In genomic region chr12:84053679-84054391, GRCm38 (mm10) we compare ENCODE assay signal across 8 mouse cellular contexts. TPM values are rescaled to one million over a fixed set of nuclear protein-coding genes. Genes with fewer than 3 reads are reported as not detected.
DNase-seq lines count a peak whose midpoint lies in the region; ATAC-seq and TF ChIP-seq lines count a peak whose summit lies in the region.

No protein-coding gene starts in this region.

- intact Hi-C loops in heart, adult 2 months (cut with DNase I) = no loop called here
- intact Hi-C loops in heart, postnatal 25 days (cut with DNase I) = no loop called here

- no peaks in the 10 kb centered on the region for H3K36me3 ChIP-seq in heart, adult 2 months (ENCODE audit: control insufficient read depth, insufficient read depth, low read length)
- H3K36me3 ChIP-seq in limb, embryonic 12.5 days = no peaks in the 10 kb centered on the region
- H3K36me3 ChIP-seq in neural tube, embryonic 11.5 days (ENCODE audit: control insufficient read depth, insufficient read depth, low read length) = no peaks in the 10 kb centered on the region

- H3K9me3 ChIP-seq in limb, embryonic 12.5 days = no peaks in the 10 kb centered on the region
- no peaks in the 10 kb centered on the region for H3K9me3 ChIP-seq in neural tube, embryonic 11.5 days (ENCODE audit: control insufficient read depth, low read length)

- no peaks in the 10 kb centered on the region for H3K27me3 ChIP-seq in heart, adult 2 months (ENCODE audit: control insufficient read depth, insufficient read depth, low read length)
- H3K27me3 ChIP-seq in limb, embryonic 12.5 days = peaks cover 28% of the 10 kb centered on the region
- H3K27me3 ChIP-seq in neural tube, embryonic 11.5 days (ENCODE audit: control insufficient read depth, insufficient read depth, low read length) = peaks cover 13% of the 10 kb centered on the region

- no peaks in the 10 kb centered on the region for H3K4me1 ChIP-seq in heart, adult 2 months (ENCODE audit: control insufficient read depth, insufficient read depth, low read length)
- H3K4me1 ChIP-seq in limb, embryonic 12.5 days (replicated peaks) = 0 out of 2 replicates have a peak, but pooled peaks cover 4% of the 10 kb centered on the region
- H3K4me1 ChIP-seq in neural tube, embryonic 11.5 days (ENCODE audit: control insufficient read depth, insufficient read depth, low read length) = no peaks in the 10 kb centered on the region; the same call in 1 of the 2 replicates

- no peak for ATAC-seq in limb, embryonic 12.5 days (ENCODE audit: insufficient number of reproducible peaks, insufficient read depth, low FRiP score, low TSS enrichment, low read depth)
- ATAC-seq in neural tube, embryonic 11.5 days (ENCODE audit: insufficient read depth, low FRiP score, low TSS enrichment) = no peak

- DNase-seq in heart, adult 2 months = peak in 1 of 2 experiments; percentile 15
- no peak for DNase-seq in heart, postnatal 25 days (ENCODE audit: low spot score)
- DNase-seq in embryo, embryonic 10 days (ENCODE audit: low spot score) = peak; percentile 53
- peak; percentile 40 for DNase-seq in heart, postnatal 4 days
- peak; percentile 33 for DNase-seq in neural tube, embryonic 11.5 days (ENCODE audit: low spot score)
- no peak for DNase-seq in gastrocnemius, postnatal 4 days (ENCODE audit: low spot score in 2 of 2)
- DNase-seq in layer of hippocampus, postnatal 14 days (ENCODE audit: low spot score in 2 of 2) = no peak

- 3% methylated on average over 41 of the region's 46 CpGs for WGBS in heart, adult 2 months
- 2% methylated on average over 38 of the region's 46 CpGs for WGBS in limb, embryonic 12.5 days
- 3% methylated on average over 36 of the region's 46 CpGs for WGBS in neural tube, embryonic 11.5 days

- H3K4me3 ChIP-seq in heart, adult 2 months = peak overlapping the region; percentile 40; the same call in 1 of the 2 replicates
- peak overlapping the region; percentile 51 for H3K4me3 ChIP-seq in limb, embryonic 12.5 days (replicated peaks)
- H3K4me3 ChIP-seq in neural tube, embryonic 11.5 days (ENCODE audit: low read depth, low read length) = peak overlapping the region; percentile 34

- peak overlapping the region; percentile 88 for H3K4me2 ChIP-seq in limb, embryonic 12.5 days
- H3K4me2 ChIP-seq in neural tube, embryonic 11.5 days (ENCODE audit: low read depth) = peak overlapping the region; percentile 65

- peak; percentile 22; the same call in 1 of the 2 replicates for TF ChIP-seq CTCF in heart, adult 2 months (IDR thresholded peaks at IDR 0.05)

- H3K27ac ChIP-seq in heart, adult 2 months = no peak overlapping the region
- no peak overlapping the region for H3K27ac ChIP-seq in limb, embryonic 12.5 days
- H3K27ac ChIP-seq in neural tube, embryonic 11.5 days (ENCODE audit: low read depth, low read length) = no peak overlapping the region

- TF ChIP-seq POLR2A in heart, adult 2 months (IDR thresholded peaks at IDR 0.05; ENCODE audit: insufficient read depth, low read depth, low read length) = no peak

- H3K79me2 ChIP-seq in heart, adult 2 months (replicated peaks; ENCODE audit: control insufficient read depth, insufficient read depth, low read length) = no peaks in the 10 kb centered on the region

- TF ChIP-seq EP300 in heart, adult 2 months (IDR thresholded peaks at IDR 0.05; ENCODE audit: insufficient read depth, low read depth, low read length) = no peak

- no peak overlapping the region for H3K9ac ChIP-seq in heart, adult 2 months (ENCODE audit: low read depth, low read length)
- peak overlapping the region; percentile 53 for H3K9ac ChIP-seq in limb, embryonic 12.5 days (replicated peaks)
- H3K9ac ChIP-seq in neural tube, embryonic 11.5 days (ENCODE audit: low read length) = peak overlapping the region; percentile 43

RNA-seq across cellular contexts. Expression of gene Acot3, which starts 1.9 kb away (rescaled TPM):
- under 1 TPM; 0.84 TPM for total RNA-seq in heart, adult 2 months (2021)
- 0.32 and 0.57 TPM in 2 replicates for polyA plus RNA-seq in heart, adult 2 months (2012; rRNA removed)
- total RNA-seq in heart, postnatal 25 days (2021) = 1 to 10 TPM; 1.7 TPM
- 1 to 10 TPM; 2.2 to 2.5 TPM for total RNA-seq in heart, postnatal 4 days (2021)
- polyA plus RNA-seq in limb, embryonic 12.5 days (2016; fragmentation: Nextera tagmentation; extraction: Ambion mirVana) = 0.59 and 0.66 TPM in 2 replicates
- polyA plus RNA-seq in neural tube, embryonic 11.5 days (2014; fragmentation: Nextera tagmentation; extraction: Ambion mirVana) = 0.12 and 0.20 TPM in 2 replicates
- not detected for total RNA-seq in gastrocnemius, postnatal 4 days (2021)
- 1 to 10 TPM; 1.2 to 1.8 TPM for total RNA-seq in layer of hippocampus, postnatal 14 days (2021)

RNA-seq across cellular contexts. Expression of gene Gm49366, which starts 15.1 kb away (rescaled TPM):
- not detected for total RNA-seq in heart, adult 2 months (2021)
- polyA plus RNA-seq in heart, adult 2 months (2012; rRNA removed) = 2.0 TPM in 1 of 2 replicates, not detected in the other
- total RNA-seq in heart, postnatal 25 days (2021) = not detected
- not detected for total RNA-seq in heart, postnatal 4 days (2021)
- polyA plus RNA-seq in limb, embryonic 12.5 days (2016; fragmentation: Nextera tagmentation; extraction: Ambion mirVana) = not detected in 2 replicates
- polyA plus RNA-seq in neural tube, embryonic 11.5 days (2014; fragmentation: Nextera tagmentation; extraction: Ambion mirVana) = not detected in 2 replicates
- total RNA-seq in gastrocnemius, postnatal 4 days (2021) = not detected
- not detected for total RNA-seq in layer of hippocampus, postnatal 14 days (2021)

RNA-seq across cellular contexts. Expression of gene Acot5, which starts 15.3 kb away (rescaled TPM):
- total RNA-seq in heart, adult 2 months (2021) = not detected
- polyA plus RNA-seq in heart, adult 2 months (2012; rRNA removed) = not detected in 2 replicates
- not detected for total RNA-seq in heart, postnatal 25 days (2021)
- under 1 TPM in 1 of 2 experiments, not detected in 1; 0.21 TPM for total RNA-seq in heart, postnatal 4 days (2021)
- polyA plus RNA-seq in limb, embryonic 12.5 days (2016; fragmentation: Nextera tagmentation; extraction: Ambion mirVana) = not detected in 2 replicates
- not detected in 2 replicates for polyA plus RNA-seq in neural tube, embryonic 11.5 days (2014; fragmentation: Nextera tagmentation; extraction: Ambion mirVana)
- under 1 TPM; 0.21 to 0.34 TPM for total RNA-seq in gastrocnemius, postnatal 4 days (2021)
- total RNA-seq in layer of hippocampus, postnatal 14 days (2021) = 1 to 10 TPM; 6.2 to 6.5 TPM

RNA-seq across cellular contexts. Expression of gene Acot4, which starts 15.7 kb away (rescaled TPM):
- total RNA-seq in heart, adult 2 months (2021) = 1 to 10 TPM in 1 of 2 experiments, under 1 TPM in 1; 0.91 to 1.3 TPM
- polyA plus RNA-seq in heart, adult 2 months (2012; rRNA removed) = 0.53 and 0.61 TPM in 2 replicates
- 1 to 10 TPM in 1 of 2 experiments, under 1 TPM in 1; 0.94 to 1.5 TPM for total RNA-seq in heart, postnatal 25 days (2021)
- 1 to 10 TPM; 1.3 to 1.5 TPM for total RNA-seq in heart, postnatal 4 days (2021)
- polyA plus RNA-seq in limb, embryonic 12.5 days (2016; fragmentation: Nextera tagmentation; extraction: Ambion mirVana) = 0.14 and 0.39 TPM in 2 replicates
- polyA plus RNA-seq in neural tube, embryonic 11.5 days (2014; fragmentation: Nextera tagmentation; extraction: Ambion mirVana) = 0.13 and 0.14 TPM in 2 replicates
- under 1 TPM; 0.32 to 0.93 TPM for total RNA-seq in gastrocnemius, postnatal 4 days (2021)
- total RNA-seq in layer of hippocampus, postnatal 14 days (2021) = 1 to 10 TPM; 2.2 to 4.4 TPM

RNA-seq across cellular contexts. Expression of gene Acot1, which starts 44.5 kb away (rescaled TPM):
- total RNA-seq in heart, adult 2 months (2021) = 10 to 100 TPM; 53.0 to 54.4 TPM
- 8.1 and 22.9 TPM in 2 replicates for polyA plus RNA-seq in heart, adult 2 months (2012; rRNA removed)
- total RNA-seq in heart, postnatal 25 days (2021) = 10 to 100 TPM; 35.8 to 47.2 TPM
- 100 to 1,000 TPM; 161 to 177 TPM for total RNA-seq in heart, postnatal 4 days (2021)
- polyA plus RNA-seq in limb, embryonic 12.5 days (2016; fragmentation: Nextera tagmentation; extraction: Ambion mirVana) = 38.1 and 43.9 TPM in 2 replicates
- 62.4 and 74.8 TPM in 2 replicates for polyA plus RNA-seq in neural tube, embryonic 11.5 days (2014; fragmentation: Nextera tagmentation; extraction: Ambion mirVana)
- 10 to 100 TPM; 18.4 to 21.5 TPM for total RNA-seq in gastrocnemius, postnatal 4 days (2021)
- total RNA-seq in layer of hippocampus, postnatal 14 days (2021) = 10 to 100 TPM; 20.7 to 23.9 TPM

Comparison
In these comparisons a context has a peak if more than half of its experiments do, and no peak if none do; other contexts are left out.
1. DNase-seq: peak in embryo, embryonic 10 days (single experiment), heart, postnatal 4 days (single experiment) and neural tube, embryonic 11.5 days (single experiment); none in heart, postnatal 25 days (single experiment), gastrocnemius, postnatal 4 days (0 of 2) and layer of hippocampus, postnatal 14 days (0 of 2).
2. RNA of gene Acot5, which starts 15.3 kb away (total RNA-seq): 6.2 to 6.5 TPM in layer of hippocampus, postnatal 14 days; 0.21 to 0.34 TPM in gastrocnemius, postnatal 4 days, 0.21 TPM in heart, postnatal 4 days, not detected in heart, adult 2 months and not detected in heart, postnatal 25 days; every median in the first group is over 4 times any median in the second.
3. Peak in every context shown above with its lines, with median percentiles within 50 percentile points of each other: H3K4me3 ChIP-seq.